Mouse (Mus musculus) spleen, postnatal 10 days (tissue): ENCODE measurements around the gene Dohh.
A peak's percentile ranks its signal among the peaks of the same experiment; 100 is the strongest.

Source experiments
- DNase-seq, 2 experiments: peaks; one replicate each; pipeline ENCODE4 v3.0.0; 2021 to 2022; ENCODE audit warnings: low spot score in 2 of 2

Gene Dohh

DNA sequence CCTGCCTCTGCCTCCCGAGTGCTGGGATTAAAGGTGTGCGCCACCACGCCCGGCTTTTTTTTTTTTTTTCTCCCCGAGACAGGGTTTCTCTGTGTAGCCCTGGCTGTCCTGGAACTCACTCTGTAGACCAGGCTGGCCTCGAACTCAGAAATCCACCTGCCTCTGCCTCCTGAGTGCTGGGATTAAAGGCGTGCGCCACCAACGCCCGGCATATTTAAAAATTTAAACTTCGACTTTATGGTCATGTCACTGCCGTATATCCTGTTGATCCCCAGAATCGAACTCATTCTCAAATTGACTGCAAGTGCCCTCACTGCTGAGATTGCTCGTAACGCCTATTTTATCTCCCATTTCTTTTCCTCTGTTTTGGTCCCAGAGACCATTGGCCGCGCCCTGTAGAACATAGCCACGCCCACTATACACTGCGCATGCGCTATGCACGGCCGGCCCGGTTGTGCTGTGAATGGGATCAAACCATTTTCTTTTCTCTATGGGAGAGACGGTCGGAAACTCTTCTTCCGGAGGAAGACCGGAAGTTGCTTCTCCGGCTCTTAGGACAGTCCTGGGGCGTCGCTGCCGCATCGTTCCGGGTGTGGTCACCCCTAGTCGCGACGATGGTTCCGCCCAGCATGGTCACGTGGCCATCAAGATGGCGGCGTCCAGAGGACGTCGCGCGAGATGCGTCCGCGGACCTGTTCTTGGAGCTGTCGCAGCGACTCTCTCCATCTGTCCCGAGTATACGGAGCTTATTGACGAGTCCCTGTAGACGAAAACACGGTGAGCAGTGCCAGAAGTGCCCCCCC, at the start of gene Dohh, which contains the start of gene Gm48551:
Dohh (plus strand) TSS at position 627 of the 803 bp plus-strand sequence.
Gm48551 (plus strand) TSS at position 665 of the 803 bp plus-strand sequence.
- peak; percentile 100 for DNase-seq

DNA sequence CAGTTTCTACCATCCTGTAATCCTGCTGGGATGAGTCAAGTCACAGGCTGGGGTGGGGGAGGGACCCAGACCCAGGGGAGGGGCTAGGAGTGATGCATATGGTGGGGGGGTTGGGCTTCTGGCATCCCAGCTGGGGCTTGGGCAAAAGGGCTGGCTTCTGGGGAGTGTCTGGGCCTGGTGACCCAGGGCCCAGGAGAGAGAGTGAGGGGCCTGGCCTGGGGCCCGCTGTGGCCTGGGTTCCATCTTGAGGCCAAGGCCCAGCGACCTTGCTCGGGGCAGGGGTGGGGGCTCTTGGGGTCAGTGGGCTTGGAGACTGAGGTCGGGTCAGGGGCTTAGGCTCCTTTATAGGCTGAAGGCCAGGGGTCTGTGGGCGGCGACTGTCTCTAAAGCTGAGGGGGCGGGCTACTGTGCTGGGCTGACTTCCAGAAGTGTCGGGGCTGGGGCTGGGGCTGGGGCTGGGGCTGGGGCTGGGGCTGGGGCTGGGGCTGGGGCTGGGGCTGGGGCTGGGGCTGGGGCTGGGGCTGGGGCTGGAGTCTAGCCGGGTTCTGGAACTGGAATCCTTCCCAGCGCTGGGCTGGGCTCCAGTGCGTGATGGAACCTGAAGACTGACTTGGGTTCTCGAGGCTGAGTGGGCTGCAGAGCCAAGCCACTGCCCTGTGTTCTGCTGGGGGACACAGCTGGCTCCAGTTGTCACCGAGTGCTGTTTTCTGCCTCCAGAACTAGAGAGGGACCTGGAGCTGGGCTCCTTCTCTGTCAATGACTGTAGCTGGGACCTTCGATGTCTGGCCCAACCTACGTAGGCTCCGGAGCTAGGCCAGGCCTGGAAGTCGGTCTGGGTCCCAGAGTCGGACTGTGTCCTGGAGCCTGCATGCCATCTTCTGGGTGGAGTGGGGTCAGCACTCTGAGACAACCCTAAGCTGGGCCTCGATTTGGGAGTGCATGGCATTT, 48.6 kb upstream of the Dohh start:
- DNase-seq: no peak

DNA sequence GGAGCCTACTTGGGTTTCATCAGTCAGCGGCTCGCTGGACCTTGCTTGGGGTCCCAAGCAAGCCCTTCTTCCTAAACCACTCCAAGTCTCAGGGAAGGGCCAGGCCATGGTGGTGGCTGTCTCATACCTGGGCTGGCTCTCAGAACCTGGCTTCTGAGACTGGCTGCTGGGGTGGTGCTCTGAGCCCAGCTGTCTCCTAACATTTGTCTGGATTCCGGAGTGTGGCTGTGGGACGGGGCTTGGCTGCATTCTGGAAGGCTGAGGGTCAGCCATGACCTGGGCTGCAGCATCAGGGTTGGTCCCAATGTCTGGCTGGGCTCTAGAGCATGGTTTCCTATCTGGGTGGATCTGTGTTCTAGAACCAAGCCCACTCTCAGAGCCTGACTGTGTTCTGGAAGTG, 47.7 kb upstream of the Dohh start:
- DNase-seq: no peak

DNA sequence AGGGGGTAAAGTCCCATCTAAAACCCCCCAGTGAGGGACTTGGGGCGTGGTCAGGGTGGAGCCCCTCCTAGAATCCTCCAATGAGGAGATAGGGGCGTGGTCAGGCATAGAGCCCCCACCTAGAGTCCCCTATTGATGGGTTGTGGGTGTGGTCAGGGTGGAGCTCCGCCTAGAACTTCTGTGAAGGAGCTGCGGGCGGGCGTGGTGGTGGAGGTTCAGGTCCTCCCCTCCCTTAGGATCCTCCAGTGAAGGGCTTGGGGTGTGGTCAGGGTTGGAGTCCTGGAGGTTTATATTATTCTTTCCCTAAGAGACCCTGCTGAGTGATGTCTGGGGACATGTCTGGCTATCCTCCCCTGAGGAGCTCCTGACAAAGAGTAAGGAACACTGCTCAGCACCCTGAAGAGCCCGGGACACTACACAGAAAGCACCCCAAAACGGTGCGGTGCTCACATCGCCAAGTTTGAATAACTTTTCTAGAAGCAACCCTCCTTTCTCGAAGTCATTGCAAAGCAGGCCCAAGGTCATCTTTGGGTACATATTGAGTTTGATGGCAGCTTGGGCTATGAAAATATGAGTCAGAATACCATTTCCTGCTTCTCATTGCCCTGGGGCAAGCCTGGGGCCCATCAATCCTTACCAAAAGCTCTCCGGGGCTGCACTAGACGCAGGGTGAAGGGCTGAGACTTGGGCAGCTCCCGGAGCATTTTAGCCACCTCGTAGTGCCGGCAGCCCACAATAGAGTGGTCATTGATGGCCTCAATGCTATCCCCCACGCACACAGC, 43.5 kb upstream of the Dohh start:
- DNase-seq: no peak

DNA sequence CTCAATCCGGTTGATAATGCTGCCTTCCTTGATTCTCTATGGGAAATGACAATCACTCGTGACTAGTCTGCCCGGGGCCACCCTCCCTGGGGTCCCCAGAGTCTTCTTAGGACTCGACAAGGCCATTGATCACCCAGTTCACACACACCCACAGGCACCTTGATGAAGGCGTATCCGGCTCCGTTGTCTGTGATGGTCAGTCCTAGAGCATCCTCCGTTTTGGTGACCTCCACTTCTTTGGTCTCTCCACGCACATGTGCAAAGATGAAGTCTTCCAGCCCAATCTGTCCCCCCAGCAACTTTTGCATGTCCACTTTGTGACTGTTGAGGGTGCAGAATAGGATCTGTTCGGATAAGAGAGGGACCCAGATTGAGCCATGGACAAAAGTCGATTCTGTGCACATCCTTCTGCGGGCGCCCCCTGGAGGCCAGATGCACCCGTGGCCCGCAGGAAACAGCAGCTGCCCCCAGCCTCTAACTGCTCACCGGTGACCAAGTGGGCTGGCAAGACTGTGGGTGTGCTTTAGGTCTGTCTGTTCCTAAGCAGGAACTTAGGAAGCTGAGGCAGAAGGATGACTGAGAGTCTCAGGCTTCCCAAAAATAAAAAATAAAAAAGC, 42.8 kb upstream of the Dohh start:
- DNase-seq: peak; percentile 68 to 88

DNA sequence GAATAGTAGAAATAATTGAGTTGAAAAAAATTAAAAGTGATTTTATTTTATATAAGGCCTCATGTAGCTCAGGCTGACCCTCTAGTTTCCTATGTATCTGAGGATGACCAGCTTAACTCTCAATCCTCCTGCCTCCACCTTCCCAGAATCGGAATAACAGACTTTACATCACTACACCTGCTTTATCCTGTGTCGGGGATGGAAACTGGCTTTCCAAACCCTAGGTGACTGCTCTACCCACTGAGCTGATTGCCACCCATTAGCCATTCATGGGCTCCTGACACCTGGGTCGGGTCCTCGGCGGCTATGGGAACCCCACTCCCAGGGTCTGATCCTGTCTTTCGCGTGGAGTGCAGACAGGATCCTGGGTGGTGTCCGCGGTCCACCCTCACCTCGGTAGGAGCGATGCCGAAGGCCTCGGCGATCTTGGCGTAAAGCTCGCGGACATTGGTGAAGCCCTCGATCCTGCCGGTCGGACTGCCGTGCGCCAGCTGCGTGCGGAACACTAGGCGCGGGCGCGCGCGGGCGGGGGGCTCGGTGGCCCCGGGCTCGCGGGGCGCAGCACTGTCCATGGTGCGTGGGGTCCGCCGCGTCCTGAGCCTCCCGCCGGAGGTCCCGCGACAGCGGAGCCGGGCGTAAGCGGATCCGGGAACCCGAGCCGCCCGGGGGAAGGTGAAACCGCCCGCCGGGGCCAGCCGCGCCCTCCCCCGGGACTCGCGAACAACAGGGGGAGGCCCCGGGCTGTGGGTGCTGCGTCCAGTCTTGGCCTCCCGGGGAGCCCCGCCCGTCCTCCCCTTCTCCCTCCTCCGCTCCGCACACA, 41.3 kb upstream of the Dohh start, which contains the start of gene Gipc3:
Gipc3 (minus strand) TSS at position 581 of the 820 bp plus-strand sequence.
- peak in 1 of 2 experiments; percentile 49 for DNase-seq

DNA sequence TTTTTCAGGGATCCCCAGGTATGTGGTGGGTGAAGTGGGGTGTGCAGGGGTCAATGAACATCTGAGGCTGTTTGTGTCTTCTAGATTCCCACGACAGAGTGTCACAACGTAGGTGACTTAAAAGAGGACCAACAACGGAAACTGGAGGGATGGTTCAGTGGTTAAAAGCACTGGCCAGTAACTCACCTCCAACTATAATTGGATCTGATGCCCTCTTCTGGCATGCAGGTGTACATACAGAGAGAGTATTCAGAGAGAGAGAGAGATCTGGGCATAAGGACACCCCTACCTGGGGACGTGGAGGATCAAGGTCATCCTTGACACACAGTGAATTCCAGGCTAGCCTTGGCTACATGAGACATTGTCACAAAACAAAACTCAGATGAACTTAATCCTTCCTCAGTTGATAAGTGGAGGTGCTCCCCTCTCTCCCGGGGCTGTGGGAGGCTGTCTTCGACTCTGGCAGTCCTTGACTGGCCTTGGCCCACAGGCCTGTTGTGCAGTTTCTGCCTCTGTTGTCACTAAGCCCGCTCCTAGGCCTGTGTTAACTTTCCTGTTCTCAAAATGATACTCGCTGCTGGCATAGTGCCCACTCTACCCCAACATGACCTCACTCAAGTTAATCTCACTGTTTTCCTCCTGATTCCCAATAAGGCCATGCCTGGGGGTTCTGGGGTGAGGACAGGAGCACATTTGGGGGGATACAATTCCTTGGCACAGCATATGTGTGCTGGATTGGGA, 39.6 kb upstream of the Dohh start:
- DNase-seq: peak in 1 of 2 experiments; percentile 44

DNA sequence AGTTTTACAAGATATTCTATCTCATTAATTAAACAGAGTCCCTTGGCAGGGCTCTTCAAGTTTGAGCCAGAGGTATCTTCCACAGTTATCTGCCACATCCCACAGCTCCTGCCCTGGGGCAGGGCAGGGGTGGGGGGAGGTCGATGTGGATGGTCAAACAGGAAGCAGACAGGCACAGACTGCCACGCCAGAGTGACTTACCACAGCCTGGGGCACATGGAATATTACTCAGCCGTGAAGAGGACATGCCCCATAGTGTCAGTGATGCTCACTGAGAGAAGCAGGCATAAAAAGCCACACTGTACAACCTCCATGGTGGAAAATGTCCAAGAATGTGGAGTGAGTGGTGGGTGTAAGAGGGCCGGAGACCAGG, 39.1 kb upstream of the Dohh start:
- DNase-seq: no peak

DNA sequence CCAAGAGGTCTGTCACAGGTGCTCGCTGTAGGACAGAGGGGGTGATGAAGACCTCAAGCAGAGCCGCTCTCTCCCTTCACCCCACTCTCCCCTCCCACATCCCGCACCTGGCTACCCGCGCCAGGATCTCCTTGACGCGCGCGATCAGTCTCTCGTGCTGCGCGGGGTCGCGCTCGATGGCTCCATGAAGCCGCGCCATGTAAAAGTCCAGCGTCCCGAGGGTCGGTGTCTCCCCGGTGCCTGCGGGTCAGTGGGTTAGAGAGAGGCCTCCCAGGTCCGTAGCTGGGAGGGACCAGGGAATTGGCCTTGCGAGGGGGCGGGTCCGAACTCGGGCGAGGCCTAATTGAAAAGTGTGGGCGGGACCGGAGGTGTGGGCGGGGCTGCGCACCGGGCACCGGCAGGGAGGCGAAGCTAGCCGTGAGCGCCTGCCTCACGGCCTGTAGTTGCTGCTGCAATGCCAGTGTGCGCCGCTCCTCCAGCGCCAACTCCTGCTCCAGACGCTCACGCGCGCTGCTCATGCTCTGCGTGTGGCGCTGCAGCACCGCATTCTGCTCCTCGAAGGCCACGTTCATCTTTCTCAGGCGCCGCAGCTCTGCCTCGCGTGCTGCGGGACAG, 37.7 kb upstream of the Dohh start:
- DNase-seq: peak; percentile 51 to 84

DNA sequence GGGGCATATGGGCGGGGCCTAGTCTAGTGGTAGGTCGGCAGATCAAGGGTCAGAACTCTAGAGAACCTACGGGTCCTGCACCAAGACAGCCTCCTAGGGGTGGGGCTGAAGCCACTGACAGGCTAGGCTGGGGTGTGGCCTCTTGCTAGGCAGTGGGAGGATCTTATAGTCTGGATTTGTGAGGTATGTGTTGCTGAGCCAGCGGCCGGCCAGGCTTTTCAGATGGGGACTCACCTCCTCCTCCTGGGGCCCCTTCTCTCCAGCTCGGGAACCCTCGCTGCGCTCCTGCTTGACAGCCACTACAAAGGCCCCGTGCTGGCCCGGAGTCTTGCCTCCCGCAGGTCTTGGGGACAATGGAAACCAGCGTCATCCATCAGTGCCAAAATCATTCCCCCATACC, 35.1 kb upstream of the Dohh start:
- peak; percentile 47 to 76 for DNase-seq

DNA sequence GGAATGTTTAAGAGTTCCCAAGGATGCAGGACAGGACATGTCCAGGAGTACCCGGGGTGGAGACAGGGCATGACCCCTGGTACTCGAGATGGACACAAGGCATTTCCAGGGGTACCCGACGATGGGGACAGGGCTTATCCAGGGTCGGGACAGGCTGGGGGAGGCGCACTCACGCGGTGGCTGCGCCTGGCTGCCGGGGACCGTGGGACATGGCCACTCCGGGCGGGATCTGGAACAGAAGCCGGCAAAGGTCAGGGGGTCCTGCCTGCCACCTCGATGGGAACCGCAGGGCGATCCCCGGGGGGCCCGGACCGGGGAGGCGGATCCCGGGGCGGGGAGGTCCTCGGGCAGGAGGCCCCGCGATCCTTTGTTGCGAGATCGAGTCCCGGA, 34.3 kb upstream of the Dohh start:
- no peak for DNase-seq

DNA sequence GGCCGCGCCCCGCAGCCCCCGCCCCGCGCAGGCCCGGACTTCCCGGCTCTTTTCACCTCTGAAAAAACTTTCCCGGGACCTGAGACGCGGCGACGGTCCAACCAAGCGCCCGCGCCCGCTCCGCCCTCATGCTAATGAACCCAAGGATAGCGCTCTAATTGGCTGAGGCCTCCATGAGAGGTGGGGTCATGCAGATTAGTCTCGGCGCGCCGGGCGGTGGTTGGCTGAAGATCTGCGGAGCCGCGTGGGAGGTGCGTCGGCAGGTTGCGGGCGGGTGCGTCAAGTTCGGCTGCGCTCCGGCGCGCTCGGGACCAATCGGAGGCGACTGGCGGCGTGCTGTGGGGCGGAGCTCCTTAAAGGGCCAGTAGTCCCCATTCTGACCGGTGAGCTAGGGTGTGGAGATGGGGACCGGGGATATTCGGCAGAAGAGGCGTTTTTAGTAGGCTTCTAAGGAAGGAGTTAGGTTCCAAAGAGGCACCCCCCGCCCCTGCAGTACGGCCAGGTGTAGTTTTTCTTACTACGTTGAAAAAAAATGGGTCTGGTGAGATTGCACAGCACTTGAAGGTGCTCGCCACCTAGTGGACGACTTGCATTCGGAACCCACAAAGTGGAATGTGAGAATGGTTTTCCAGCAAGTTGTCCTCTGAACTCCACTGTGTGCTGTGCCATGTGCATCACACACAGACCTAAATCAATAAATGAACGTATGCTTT, 33.7 kb upstream of the Dohh start, which contains the start of gene Hmg20b:
Hmg20b (minus strand) TSS at position 130 of the 713 bp plus-strand sequence.
- peak; percentile 95 to 99 for DNase-seq

DNA sequence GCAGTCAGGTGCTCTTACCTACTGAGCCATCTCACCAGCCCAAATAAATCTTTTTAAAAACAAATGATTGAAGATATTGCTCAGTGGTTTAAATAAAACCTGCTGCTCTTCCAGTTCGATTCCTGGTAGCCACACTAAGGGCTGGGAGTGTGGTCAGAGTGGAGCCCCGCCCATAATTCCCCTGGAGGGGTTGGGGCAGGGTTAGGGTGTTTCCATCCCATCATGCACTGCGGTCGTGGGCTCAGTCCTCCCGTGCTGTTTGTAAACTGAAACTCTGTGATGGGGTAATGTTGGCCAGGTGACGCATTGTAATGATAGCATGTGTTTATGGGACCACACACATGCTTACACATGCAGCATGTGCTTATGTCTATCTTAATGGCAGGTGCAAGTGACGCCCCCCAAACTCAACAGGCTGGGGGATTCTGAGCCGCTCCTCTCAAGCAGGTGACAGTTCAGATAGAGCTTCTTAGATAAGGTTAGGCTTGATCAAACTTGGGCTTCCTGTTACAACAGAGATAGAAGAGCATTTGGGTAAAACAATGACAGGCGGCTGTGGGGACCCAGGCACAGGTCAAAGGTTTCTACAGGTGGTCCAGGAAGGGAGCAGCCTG, 32.4 kb upstream of the Dohh start:
- DNase-seq: peak; percentile 58 to 84

DNA sequence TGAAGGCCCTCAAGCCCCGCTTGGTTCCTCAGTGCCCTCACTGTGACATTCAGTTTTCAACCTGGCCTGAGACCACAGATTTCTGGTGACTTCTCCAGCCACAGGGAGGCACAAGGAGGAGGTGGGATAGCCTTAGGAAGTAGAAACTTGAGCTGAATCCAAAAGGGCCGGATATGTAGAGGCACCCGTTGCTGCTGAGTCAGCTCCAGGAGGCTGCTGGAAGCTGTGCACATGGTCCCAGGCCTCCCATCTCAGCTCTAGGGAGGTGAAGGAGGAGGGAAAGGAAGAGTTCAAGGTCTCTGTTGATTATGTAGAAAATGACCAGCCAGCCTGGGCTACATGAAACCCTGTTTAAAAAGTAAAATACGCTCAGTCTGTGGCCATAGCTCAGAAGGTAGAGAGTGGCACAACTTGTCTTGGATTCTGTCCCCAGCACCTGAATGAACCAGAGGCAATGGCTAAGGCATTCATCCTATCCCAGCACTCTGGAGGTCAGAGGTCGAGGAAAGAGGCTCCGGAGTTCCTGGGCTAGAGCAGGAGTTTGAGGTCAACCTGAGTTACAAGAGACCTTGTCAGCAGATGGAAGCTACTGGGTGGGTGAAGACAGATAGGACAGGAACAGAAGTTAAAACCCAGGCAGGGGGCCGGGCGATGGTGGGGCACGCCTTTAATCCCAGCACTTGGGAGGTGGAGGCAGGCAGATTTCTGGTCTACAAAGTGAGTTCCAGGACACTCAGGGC, 29.3 kb upstream of the Dohh start:
- DNase-seq: no peak

DNA sequence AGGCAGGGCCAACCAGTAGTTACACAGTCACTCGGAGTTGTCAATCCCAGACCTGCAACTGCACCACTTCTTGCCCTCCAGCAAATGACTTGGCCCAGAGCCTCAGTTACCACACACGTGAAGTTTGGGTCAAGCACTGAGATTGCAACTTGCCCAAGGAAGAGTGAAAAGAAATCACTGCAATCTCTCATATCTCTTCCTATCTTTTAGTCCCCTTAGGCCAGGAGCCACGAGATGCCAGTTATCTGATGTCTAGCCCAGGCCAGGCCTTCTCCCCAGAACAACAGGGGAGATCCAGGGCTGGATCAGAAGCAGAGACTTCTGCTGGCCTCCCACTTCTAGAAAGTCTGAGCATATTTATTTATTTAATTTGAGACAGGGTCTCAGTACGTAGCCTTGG, 28.7 kb upstream of the Dohh start:
- no peak for DNase-seq

DNA sequence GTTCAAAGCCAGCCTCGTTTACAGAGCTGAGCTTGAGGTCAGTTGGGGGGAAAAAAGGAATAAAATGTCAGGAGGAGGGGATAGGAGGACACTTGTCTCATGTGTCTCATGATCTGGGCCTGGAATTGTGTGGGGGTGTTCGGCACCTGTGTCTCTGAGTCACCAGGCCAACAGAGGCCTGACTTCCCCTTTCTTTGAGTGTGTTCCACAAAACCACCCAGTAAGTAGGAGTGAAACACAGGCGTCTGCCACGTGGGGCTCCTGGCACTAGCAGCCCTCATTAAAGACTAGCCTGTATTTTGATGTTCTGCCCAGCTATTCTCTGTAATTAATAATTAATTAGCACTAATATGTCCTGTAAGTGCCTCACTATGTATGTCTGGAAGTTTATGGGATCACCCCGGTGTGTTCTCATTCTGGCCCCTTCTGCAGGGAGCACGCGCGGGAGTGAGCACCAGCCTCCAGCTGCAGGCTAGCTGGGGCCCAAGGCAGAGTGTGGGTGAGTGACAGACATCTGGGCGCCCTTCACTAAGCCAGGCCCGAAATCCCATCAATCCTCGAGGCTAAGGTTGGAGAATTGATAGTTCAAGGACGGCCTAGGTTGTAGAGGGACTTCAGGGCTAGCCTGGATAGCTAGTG, 27.8 kb upstream of the Dohh start:
- DNase-seq: no peak
